Mouse (Mus musculus) common myeloid progenitor, adult 5-6 weeks (primary cell): ENCODE measurements at regions not wholly inside any gene's neighbourhood (a gene's known extent, or its start where the extent isn't known, plus 50 kb on each side); places are given as distances from the start of the nearest gene placed in this dataset.

Experiments
- ATAC-seq: replicated peaks from 2 replicates; pipeline ENCODE4 v1.8.0; 2016; ENCODE audit warnings: low read depth, mild to moderate bottlenecking, moderate TSS enrichment, inconsistent platforms; ENCODE audit not compliant: poor library complexity, severe bottlenecking

DNA sequence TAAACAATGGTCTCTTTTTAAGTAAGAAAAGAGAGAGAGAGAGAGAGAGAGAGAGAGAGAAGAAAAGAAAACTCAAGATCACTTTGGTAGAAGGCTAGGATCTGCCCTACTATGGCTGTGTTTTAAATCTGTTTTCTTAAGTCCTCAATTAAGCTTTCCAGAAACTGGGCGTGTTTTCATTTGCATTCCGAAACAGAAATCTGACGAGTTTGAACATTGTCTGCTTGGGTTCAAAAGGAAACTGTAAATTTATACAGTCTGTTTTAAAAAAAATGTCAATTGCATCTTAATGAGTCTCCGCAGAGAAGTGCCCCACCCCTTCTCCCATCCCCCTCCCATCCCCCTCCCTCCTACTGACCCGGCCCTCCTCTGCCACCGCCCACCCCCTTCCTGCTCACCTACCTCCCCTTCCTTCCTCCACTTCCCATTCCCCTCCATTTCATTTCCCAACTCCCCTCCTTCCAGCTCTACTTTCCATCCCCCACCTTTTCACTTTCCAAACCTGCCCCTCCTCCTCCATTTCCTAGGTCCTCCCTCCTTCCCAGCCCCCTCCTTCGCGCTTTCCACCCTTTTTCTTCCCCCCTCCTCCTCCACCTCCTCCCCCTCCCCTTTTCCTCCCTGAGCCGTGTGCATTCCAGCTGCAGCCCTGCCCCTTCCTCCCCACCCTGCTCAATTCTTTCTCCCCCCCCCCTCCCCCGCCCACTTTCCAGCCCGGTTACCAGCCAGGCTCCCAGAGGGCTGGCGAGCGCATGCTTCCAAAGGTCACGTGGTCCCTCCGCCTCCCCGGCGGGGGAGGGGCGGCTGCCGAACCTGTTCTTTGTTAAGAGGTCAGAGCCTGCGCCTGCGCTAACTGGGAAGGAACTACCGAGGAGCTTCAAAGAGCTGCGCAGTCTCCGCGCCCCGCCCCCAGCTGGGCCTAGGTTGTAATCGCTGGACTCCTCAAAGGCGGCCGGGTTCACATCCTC lies 77.7 kb upstream of the Tbl1x start:
- peak; percentile 99 for ATAC-seq

DNA sequence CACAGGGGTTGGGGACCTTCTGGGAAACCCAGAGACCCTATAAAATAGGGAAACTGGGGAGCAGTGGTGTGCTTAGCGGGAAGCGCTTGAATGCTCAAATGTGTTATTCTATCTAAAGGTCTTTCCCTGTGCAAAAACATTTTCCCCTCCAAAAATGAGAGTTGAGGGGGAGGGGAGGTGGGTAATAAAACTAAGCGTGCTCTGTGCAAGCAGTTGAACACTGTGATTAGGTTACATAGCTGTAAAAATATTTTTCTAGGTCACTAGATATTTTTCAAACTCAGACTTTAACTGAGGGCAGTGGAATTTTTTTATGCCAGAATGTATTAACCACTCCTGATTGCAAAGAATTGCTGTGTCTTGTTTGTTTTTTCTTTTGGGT lies 77.0 kb upstream of the Tbl1x start:
- ATAC-seq: peak; percentile 4; the same call in 1 of the 2 replicates

DNA sequence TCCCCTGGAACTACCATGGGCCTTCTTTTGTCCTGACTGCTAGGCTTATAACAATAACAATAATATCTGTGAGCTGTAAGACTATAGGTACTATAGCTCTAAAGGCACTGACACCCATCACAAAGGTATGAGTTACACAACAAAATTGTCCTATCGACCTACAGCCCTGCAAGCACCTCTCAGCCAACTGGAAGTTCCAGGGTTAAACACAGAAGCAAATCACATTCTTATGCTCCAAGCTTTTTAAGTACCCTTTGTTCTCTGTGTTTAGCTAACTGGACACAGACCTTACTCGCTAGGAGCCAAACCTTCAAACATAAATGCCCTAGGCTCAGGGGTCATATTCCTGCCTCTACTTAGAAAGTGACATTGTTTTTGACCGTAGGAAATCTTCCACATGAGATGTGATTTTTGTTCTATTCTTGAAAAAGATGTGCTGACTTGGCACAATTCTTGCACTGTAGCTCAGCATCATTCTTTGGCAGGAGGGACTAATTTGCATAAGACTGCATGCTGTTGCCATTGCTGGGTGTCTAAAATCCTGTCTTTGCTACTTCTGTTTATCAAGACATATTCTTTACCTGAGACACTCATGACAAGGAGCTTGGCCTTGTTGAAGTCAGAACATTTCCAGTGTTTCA lies 66.8 kb upstream of the Tbl1x start:
- no peak for ATAC-seq

DNA sequence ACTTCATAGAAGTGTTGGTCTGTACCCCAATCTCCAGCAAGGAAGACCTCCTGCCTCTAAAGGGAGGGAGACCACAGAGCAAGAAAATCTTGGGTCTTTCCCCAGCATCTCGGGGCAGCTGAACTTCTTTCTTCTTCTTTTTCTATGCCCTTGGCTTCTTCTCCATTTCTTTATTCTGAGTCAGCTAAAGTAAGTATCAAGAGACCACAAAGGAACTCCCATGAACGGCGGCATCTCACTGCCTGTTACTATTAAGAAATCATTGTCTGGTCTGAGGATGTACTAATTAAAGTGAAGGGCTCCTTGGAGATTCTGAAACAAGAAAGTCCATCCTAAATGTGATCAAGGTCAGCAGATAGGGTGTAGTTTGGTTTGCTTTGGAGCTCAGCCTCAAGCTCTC lies 64.1 kb upstream of the Tbl1x start:
- peak; percentile 45; the same call in 1 of the 2 replicates for ATAC-seq

DNA sequence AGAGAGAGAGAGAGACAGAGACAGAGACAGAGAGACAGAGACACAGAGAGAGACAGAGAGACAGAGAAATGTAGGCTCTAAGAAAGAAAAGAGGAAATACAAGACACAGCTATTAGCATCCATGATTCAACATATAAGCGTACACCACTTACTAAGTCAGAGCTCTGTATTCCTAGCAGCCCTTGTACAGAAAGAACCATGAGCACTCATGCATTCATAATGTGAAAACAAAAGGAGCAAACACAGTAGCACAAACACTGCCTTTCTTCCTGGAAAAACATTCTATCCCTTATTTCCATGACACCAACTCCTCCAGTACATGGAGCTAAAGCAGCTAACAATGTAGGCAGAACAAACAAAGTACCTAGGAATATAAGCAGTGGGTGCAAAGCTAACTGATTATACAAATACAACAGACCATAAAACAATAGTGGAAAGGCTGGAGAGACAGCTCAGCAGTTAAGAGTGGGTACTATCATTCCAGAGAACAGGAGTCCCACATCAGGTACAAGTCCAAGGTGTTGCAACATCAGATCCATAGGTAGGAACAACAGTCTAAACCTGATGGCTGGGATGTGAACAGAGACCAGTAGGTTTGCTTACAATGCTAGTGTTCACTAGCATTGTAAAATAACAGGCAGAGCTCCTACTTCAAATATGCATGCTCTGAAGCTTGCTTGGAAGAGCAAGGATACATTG lies 58.7 kb upstream of the Tbl1x start:
- no peak for ATAC-seq
